In genomic region chr2:97849216-97849615, GRCm38 (mm10) we compare ENCODE assay signal across 25 mouse cellular contexts.
DNase-seq lines count a peak whose midpoint lies in the region; ATAC-seq and TF ChIP-seq lines count a peak whose summit lies in the region.
"Had no signal": no experiment of that assay in that cellular context is flagged by ENCODE, and none has a peak within 500 bp of the region (broad histone marks: within the 10 kb centered on the region; RNA-seq: fewer than 3 reads in every experiment).

No protein-coding gene starts in this region.

- no peak overlapping the region for H3K4me3 ChIP-seq in forebrain, postnatal 0 days (ENCODE audit: low read depth, low read length)
- no peak overlapping the region for H3K4me3 ChIP-seq in forebrain, embryonic 10.5 days
- no peak overlapping the region for H3K4me3 ChIP-seq in left cerebral cortex, adult 2 months
- H3K4me3 ChIP-seq in midbrain, embryonic 14.5 days (replicated peaks; ENCODE audit: low read depth, low read length), result no peak overlapping the region
- H3K4me3 ChIP-seq: embryonic facial prominence, embryonic 10.5 days; embryonic facial prominence, embryonic 12.5 days; forebrain, embryonic 12.5 days had no signal

- ATAC-seq in forebrain, postnatal 0 days, result no peak
- no peak for ATAC-seq in midbrain, embryonic 14.5 days (ENCODE audit: low FRiP score, low TSS enrichment)
- ATAC-seq: activated CD4-positive, CD25-positive, alpha-beta regulatory T cell, adult 4 months; CD4-positive, CD25-positive, alpha-beta regulatory T cell, adult 4 months; forebrain, embryonic 14.5 days; forebrain, embryonic 16.5 days; Patski had no signal

- H3K27ac ChIP-seq in forebrain, postnatal 0 days (ENCODE audit: low read depth, low read length), result no peak overlapping the region
- H3K27ac ChIP-seq in forebrain, embryonic 10.5 days, result no peak overlapping the region
- H3K27ac ChIP-seq in left cerebral cortex, adult 2 months, result peak overlapping the region; percentile 58; the same call in 1 of the 2 replicates
- H3K27ac ChIP-seq in midbrain, embryonic 14.5 days (replicated peaks; ENCODE audit: low read depth, low read length), result no peak overlapping the region
- H3K27ac ChIP-seq: embryonic facial prominence, embryonic 10.5 days; embryonic facial prominence, embryonic 12.5 days; forebrain, embryonic 12.5 days had no signal

- no peak overlapping the region for H3K9ac ChIP-seq in forebrain, postnatal 0 days
- H3K9ac ChIP-seq in midbrain, embryonic 14.5 days (replicated peaks; ENCODE audit: low read length), result no peak overlapping the region
- H3K9ac ChIP-seq: embryonic facial prominence, embryonic 12.5 days; forebrain, embryonic 12.5 days had no signal

- intact Hi-C loops in left cerebral cortex, adult 2 months (cut with DNase I), result no loop called here

- peak; percentile 29 for DNase-seq in forebrain, postnatal 0 days
- no peak for DNase-seq in forebrain, embryonic 10.5 days (ENCODE audit: extremely low spot score, low spot score)
- DNase-seq in left cerebral cortex, adult 2 months (ENCODE audit: extremely low spot score in 1 of 2, low spot score in 2 of 2), result no peak
- DNase-seq in left cerebral cortex, adult 8-10 months (ENCODE audit: low spot score in 2 of 2), result no peak
- peak; percentile 57 for DNase-seq in telencephalon, adult 2 months (ENCODE audit: low read depth, low spot score)
- no peak for DNase-seq in midbrain, embryonic 14.5 days
- DNase-seq: adrenal gland, adult 8-10 months; adrenal gland, postnatal 14 days; adrenal gland, postnatal 36 days; B cell, adult 2 months; cerebellum, adult 11-12 months; cerebellum, adult 2 months; cerebellum, adult 9-10 months; cerebellum, postnatal 10 days; cerebellum, postnatal 25 days had no signal

- 72% methylated on average over 1 of the region's 1 CpGs for WGBS in forebrain, postnatal 0 days
- WGBS in forebrain, embryonic 10.5 days, result 87% methylated on average over 1 of the region's 1 CpGs
- WGBS in midbrain, embryonic 14.5 days, result 96% methylated on average over 1 of the region's 1 CpGs

- no peaks in the 10 kb centered on the region for H3K36me3 ChIP-seq in forebrain, postnatal 0 days (ENCODE audit: insufficient read depth)
- no peaks in the 10 kb centered on the region for H3K36me3 ChIP-seq in forebrain, embryonic 10.5 days (replicated peaks)
- no peaks in the 10 kb centered on the region for H3K36me3 ChIP-seq in midbrain, embryonic 14.5 days (ENCODE audit: control insufficient read depth, insufficient read depth, low read length)
- H3K36me3 ChIP-seq: embryonic facial prominence, embryonic 10.5 days; embryonic facial prominence, embryonic 12.5 days; forebrain, embryonic 12.5 days; G1E had no signal

- H3K4me1 ChIP-seq in forebrain, postnatal 0 days (ENCODE audit: insufficient read depth), result no peaks in the 10 kb centered on the region
- no peaks in the 10 kb centered on the region for H3K4me1 ChIP-seq in forebrain, embryonic 10.5 days
- H3K4me1 ChIP-seq in midbrain, embryonic 14.5 days (ENCODE audit: control insufficient read depth, insufficient read depth, low read length), result no peaks in the 10 kb centered on the region
- H3K4me1 ChIP-seq: embryonic facial prominence, embryonic 10.5 days; embryonic facial prominence, embryonic 12.5 days; forebrain, embryonic 12.5 days had no signal

- TF ChIP-seq CTCF in forebrain, postnatal 0 days (IDR thresholded peaks at IDR 0.05; ENCODE audit: low read depth), result no peak
- TF ChIP-seq CTCF in left cerebral cortex, adult 2 months (IDR thresholded peaks at IDR 0.05), result no peak

- no peak overlapping the region for H3K4me2 ChIP-seq in forebrain, postnatal 0 days (ENCODE audit: low read depth)
- no peak overlapping the region for H3K4me2 ChIP-seq in midbrain, embryonic 14.5 days (ENCODE audit: low read length)
- H3K4me2 ChIP-seq: embryonic facial prominence, embryonic 12.5 days; forebrain, embryonic 12.5 days had no signal

- no peaks in the 10 kb centered on the region for H3K9me3 ChIP-seq in forebrain, postnatal 0 days (ENCODE audit: low read length)
- H3K9me3 ChIP-seq in forebrain, embryonic 10.5 days, result no peaks in the 10 kb centered on the region
- H3K9me3 ChIP-seq in midbrain, embryonic 14.5 days (ENCODE audit: control insufficient read depth, low read length), result no peaks in the 10 kb centered on the region
- H3K9me3 ChIP-seq: embryonic facial prominence, embryonic 10.5 days; embryonic facial prominence, embryonic 12.5 days; forebrain, embryonic 12.5 days had no signal

- no peaks in the 10 kb centered on the region for H3K27me3 ChIP-seq in forebrain, postnatal 0 days (ENCODE audit: insufficient read depth, low read length)
- no peaks in the 10 kb centered on the region for H3K27me3 ChIP-seq in forebrain, embryonic 10.5 days (ENCODE audit: poor library complexity, severe bottlenecking)
- H3K27me3 ChIP-seq in midbrain, embryonic 14.5 days (ENCODE audit: control insufficient read depth, insufficient read depth, low read length), result no peaks in the 10 kb centered on the region
- H3K27me3 ChIP-seq: CH12.LX; embryonic facial prominence, embryonic 12.5 days; forebrain, embryonic 12.5 days; Patski had no signal

Comparison
In these comparisons a context has a peak if more than half of its experiments do, and no peak if none do; other contexts are left out.
1. DNase-seq: peak in forebrain, postnatal 0 days (single experiment) and telencephalon, adult 2 months (single experiment); none in forebrain, embryonic 10.5 days (single experiment), left cerebral cortex, adult 2 months (0 of 2), left cerebral cortex, adult 8-10 months (0 of 2) and midbrain, embryonic 14.5 days (single experiment).